Mouse (Mus musculus) heart, adult 2 months (tissue): ENCODE measurements around the gene Adcy10.

Experiments used
- CTCF ChIP-seq: fragments of 200-600 bp; IDR thresholded peaks from 2 replicates; pipeline ENCODE4 v1.8.1; 2022; ENCODE audit warnings: antibody characterized with exemption, mild to moderate bottlenecking, moderate library complexity
- EP300 ChIP-seq: fragments of 200-500 bp; IDR thresholded peaks from 2 replicates; pipeline ENCODE4 v1.6.1; 2011; ENCODE audit warnings: low read depth, low read length, control low read depth; ENCODE audit not compliant: insufficient read depth
- POLR2A ChIP-seq: fragments of 200-500 bp; IDR thresholded peaks from 2 replicates; pipeline ENCODE4 v1.6.1; 2011; ENCODE audit warnings: mild to moderate bottlenecking, low read depth, low read length, control low read depth; ENCODE audit not compliant: insufficient read depth

GRCm38 (mm10) chr1:165576005-165576404, 91.0 kb downstream of the Adcy10 start:
- no peak for TF ChIP-seq CTCF
- TF ChIP-seq EP300: no peak
- no peak for TF ChIP-seq POLR2A
